Mouse (Mus musculus) intestine, embryonic 16.5 days (tissue): ENCODE data around the gene Ubfd1. TPM values are rescaled to one million over a fixed set of nuclear protein-coding genes. Genes with fewer than 3 reads are reported as not detected.

Source experiments
- ATAC-seq: fragments of 200-750 bp; cut with Nextera tagmentation; 2 replicates; pipeline ENCODE4 v1.8.0; 2017; ENCODE audit warnings: moderate TSS enrichment, moderate library complexity
- H3K27ac ChIP-seq: fragments of 300-500 bp; sonication (generic); 2 replicates; pipeline ENCODE4 v1.5.1; 2014; ENCODE audit warnings: mild to moderate bottlenecking, low read length
- H3K27me3 ChIP-seq: fragments of 300-500 bp; sonication (generic); replicated peaks from 2 replicates; pipeline ENCODE4 v1.6.1; 2014; ENCODE audit warnings: low read length, control low read depth, mixed read lengths; ENCODE audit not compliant: control insufficient read depth, insufficient read depth
- H3K36me3 ChIP-seq: fragments of 300-500 bp; sonication (generic); 2 replicates; pipeline ENCODE4 v1.6.1; 2014; ENCODE audit warnings: low read length, control low read depth; ENCODE audit not compliant: control insufficient read depth, insufficient read depth
- H3K4me1 ChIP-seq: fragments of 300-500 bp; sonication (generic); 2 replicates; pipeline ENCODE4 v1.6.1; 2014; ENCODE audit warnings: low read length, control low read depth, mixed read lengths; ENCODE audit not compliant: control insufficient read depth, insufficient read depth
- H3K4me2 ChIP-seq: fragments of 300-500 bp; sonication (generic); 2 replicates; pipeline ENCODE4 v1.6.1; 2014; ENCODE audit warnings: low read depth, low read length, control low read depth
- H3K4me3 ChIP-seq: fragments of 300-500 bp; sonication (generic); 2 replicates; pipeline ENCODE4 v1.5.1; 2014; ENCODE audit warnings: mild to moderate bottlenecking, low read length
- H3K9ac ChIP-seq: fragments of 300-500 bp; sonication (generic); 2 replicates; pipeline ENCODE4 v1.6.1; 2014; ENCODE audit warnings: low read depth, low read length
- H3K9me3 ChIP-seq: fragments of 300-500 bp; sonication (generic); 2 replicates; pipeline ENCODE4 v1.6.1; 2016; ENCODE audit warnings: low read length, control low read depth; ENCODE audit not compliant: control insufficient read depth
- WGBS: fragments of 180-500 bp; shearing (Covaris S2); extraction: QIAGEN DNeasy Blood & Tissue Kit; methylation state at CpG from one replicate; pipeline ENCODE4 v1.1.7; 2014; 5-methylcytosine and 5-hydroxymethylcytosine counted together
- polyA plus RNA-seq: library from polyadenylated mRNA; unstranded; fragments of >200 nt; fragmentation: Nextera tagmentation; extraction: Ambion mirVana; gene quantifications from 2 replicates; pipeline ENCODE4 v1.2.1, GENCODE M21; 2015

Ubfd1 gene
- polyA plus RNA-seq, 1 experiment from 2014 or later, result 39.5 TPM

DNA sequence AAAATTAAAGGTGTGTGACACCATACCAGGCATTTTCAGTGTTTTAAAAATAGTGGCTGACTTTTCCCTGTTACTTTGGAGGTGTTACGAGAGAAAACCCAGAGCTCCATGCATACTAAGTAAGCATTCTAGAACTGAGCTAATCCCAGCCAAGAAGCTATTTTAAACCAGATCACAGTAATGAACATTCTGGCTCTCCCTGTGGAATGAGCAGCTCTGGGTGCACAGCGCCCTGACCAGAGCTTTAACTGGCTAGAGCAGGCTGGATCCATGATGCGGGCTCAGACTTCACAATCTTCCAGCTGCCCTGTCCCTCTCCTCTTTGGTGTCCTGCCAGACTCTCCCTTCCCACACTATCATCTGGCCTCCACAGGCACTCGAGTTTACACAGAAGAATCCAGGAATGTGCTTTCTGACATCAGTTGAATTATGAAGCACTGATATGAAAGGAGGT lies 21.8 kb upstream of the Ubfd1 start:
- Histone ChIP-seq H3K27me3 (no peaks in the 10 kb centered on the region), H3K36me3 (0 out of 2 replicates have a peak, but pooled peaks cover 3% of the 10 kb centered on the region), H3K9ac (no peak overlapping the region), H3K9me3 (no peaks in the 10 kb centered on the region), H3K4me2 (no peak overlapping the region), H3K4me3 (no peak overlapping the region), H3K27ac (0 out of 2 replicates have a peak overlapping the region, but pooled peaks have one; percentile 2), H3K4me1 (peaks cover 11% of the 10 kb centered on the region)
- peak; percentile 49 for ATAC-seq
- 63% methylated on average over 4 of the region's 4 CpGs for WGBS

GRCm38 (mm10) chr7:122045711-122046110 lies 21.3 kb upstream of the Ubfd1 start:
- H3K4me2 ChIP-seq, result no peak overlapping the region
- peak overlapping the region; percentile 55 for H3K27ac ChIP-seq
- H3K4me1 ChIP-seq, result peaks cover 11% of the 10 kb centered on the region
- no peaks in the 10 kb centered on the region for H3K9me3 ChIP-seq
- H3K4me3 ChIP-seq, result no peak overlapping the region
- 0 out of 2 replicates have a peak, but pooled peaks cover 3% of the 10 kb centered on the region for H3K36me3 ChIP-seq
- H3K9ac ChIP-seq, result no peak overlapping the region
- no peak for ATAC-seq
- no peaks in the 10 kb centered on the region for H3K27me3 ChIP-seq
- WGBS, result 74% methylated on average over 1 of the region's 1 CpGs

GRCm38 (mm10) chr7:122046813-122047212 lies 20.2 kb upstream of the Ubfd1 start:
- H3K9ac ChIP-seq, result no peak overlapping the region
- H3K36me3 ChIP-seq, result no peaks in the 10 kb centered on the region
- peaks cover 11% of the 10 kb centered on the region for H3K4me1 ChIP-seq
- peak overlapping the region; percentile 55 for H3K27ac ChIP-seq
- peak; percentile 72 for ATAC-seq
- H3K4me3 ChIP-seq, result no peak overlapping the region
- H3K27me3 ChIP-seq, result no peaks in the 10 kb centered on the region
- H3K9me3 ChIP-seq, result no peaks in the 10 kb centered on the region
- H3K4me2 ChIP-seq, result no peak overlapping the region
- 67% methylated on average over 2 of the region's 2 CpGs for WGBS

DNA sequence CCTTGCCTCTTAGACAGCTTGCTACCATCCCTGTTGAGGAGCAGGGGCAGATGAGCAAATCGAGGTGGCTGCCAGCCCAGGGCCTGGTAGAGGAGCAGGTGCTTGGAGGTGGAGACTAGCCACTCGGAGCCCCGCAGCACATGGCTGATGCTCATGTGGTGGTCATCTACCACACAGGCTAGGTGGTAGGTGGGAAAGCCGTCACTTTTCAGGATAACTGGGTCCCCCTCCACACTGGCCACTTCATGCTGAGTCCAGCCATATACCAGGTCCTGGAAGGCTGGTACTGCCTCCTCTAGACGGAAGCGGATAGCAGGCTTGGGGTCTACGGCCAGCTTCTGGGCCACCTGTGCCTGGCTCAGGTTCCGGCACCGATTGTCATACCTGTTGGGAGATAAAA lies 18.8 kb upstream of the Ubfd1 start:
- H3K27me3 ChIP-seq, result no peaks in the 10 kb centered on the region
- ATAC-seq, result no peak
- H3K4me3 ChIP-seq, result no peak overlapping the region
- H3K9ac ChIP-seq, result no peak overlapping the region
- no peak overlapping the region for H3K27ac ChIP-seq
- 91% methylated on average over 9 of the region's 9 CpGs for WGBS
- H3K9me3 ChIP-seq, result no peaks in the 10 kb centered on the region
- no peak overlapping the region for H3K4me2 ChIP-seq
- H3K36me3 ChIP-seq, result no peaks in the 10 kb centered on the region
- peaks cover 11% of the 10 kb centered on the region for H3K4me1 ChIP-seq

DNA sequence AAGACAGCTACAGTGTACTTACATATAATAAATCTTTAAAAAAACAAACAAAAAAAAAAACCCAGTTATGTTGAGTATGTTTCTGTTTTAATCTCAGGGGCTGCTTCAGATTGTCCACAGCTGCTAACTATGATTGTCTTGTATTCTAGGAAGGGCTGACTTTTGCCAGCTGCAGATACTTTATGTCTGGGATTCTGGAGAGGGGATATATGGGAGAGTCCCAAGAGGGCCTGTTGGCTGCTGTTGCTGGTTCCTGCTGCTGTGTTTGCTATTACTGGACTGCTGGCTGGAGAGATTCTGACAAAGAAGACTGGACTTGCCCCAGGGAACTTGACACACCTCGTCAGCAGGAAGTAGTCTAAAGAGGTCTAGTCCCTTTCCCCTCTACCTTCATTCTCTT lies 16.1 kb upstream of the Ubfd1 start:
- Histone ChIP-seq H3K27me3 (no peaks in the 10 kb centered on the region), H3K27ac (no peak overlapping the region), H3K36me3 (no peaks in the 10 kb centered on the region), H3K9me3 (no peaks in the 10 kb centered on the region), H3K4me1 (peaks cover 6% of the 10 kb centered on the region; the same call in 1 of the 2 replicates), H3K4me3 (no peak overlapping the region), H3K9ac (no peak overlapping the region), H3K4me2 (no peak overlapping the region)
- 72% methylated on average over 1 of the region's 1 CpGs for WGBS
- ATAC-seq, result no peak

DNA sequence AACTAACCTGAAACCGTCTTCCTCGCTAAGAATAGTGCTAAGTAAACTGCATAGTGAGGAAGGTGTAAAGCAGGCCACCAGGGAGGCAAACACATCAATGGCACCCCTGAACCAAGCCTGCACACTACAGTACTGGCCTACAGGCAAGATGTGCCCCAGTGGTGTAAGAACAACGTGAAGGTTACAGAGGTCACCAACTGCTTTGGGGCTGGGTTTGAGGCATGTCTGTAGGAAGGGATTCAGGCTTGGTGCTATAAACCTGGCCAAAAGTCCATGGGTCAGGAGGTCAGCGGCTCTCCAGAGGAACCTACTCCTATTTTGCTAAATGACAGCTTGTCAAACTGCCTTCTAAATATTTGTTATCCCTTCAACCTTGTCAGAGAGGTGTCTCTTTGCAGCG lies 10.3 kb upstream of the Ubfd1 start:
- no peaks in the 10 kb centered on the region for H3K4me1 ChIP-seq

GRCm38 (mm10) chr7:122065656-122066055 lies 1.3 kb upstream of the Ubfd1 start:
- H3K36me3 ChIP-seq, result peaks cover 4% of the 10 kb centered on the region; the same call in 1 of the 2 replicates
- 53% methylated on average over 1 of the region's 1 CpGs for WGBS
- no peaks in the 10 kb centered on the region for H3K27me3 ChIP-seq
- H3K9ac ChIP-seq, result peak overlapping the region; percentile 98; the same call in 1 of the 2 replicates
- no peak for ATAC-seq
- H3K4me3 ChIP-seq, result peak overlapping the region; percentile 99; the same call in 1 of the 2 replicates
- H3K4me2 ChIP-seq, result peak overlapping the region; percentile 56
- no peaks in the 10 kb centered on the region for H3K9me3 ChIP-seq
- H3K27ac ChIP-seq, result peak overlapping the region; percentile 94; the same call in 1 of the 2 replicates
- H3K4me1 ChIP-seq, result peaks cover 19% of the 10 kb centered on the region

More for the DNA sequence above, 10.3 kb upstream of the Ubfd1 start:
- H3K9ac ChIP-seq, result no peak overlapping the region
- no peak; the same call in 1 of the 2 replicates for ATAC-seq
- H3K36me3 ChIP-seq, result peaks cover 10% of the 10 kb centered on the region
- no peak overlapping the region for H3K4me3 ChIP-seq
- H3K27me3 ChIP-seq, result no peaks in the 10 kb centered on the region
- H3K4me2 ChIP-seq, result no peak overlapping the region
- WGBS, result 84% methylated on average over 5 of the region's 5 CpGs
- H3K9me3 ChIP-seq, result no peaks in the 10 kb centered on the region
- H3K27ac ChIP-seq, result no peak overlapping the region

DNA sequence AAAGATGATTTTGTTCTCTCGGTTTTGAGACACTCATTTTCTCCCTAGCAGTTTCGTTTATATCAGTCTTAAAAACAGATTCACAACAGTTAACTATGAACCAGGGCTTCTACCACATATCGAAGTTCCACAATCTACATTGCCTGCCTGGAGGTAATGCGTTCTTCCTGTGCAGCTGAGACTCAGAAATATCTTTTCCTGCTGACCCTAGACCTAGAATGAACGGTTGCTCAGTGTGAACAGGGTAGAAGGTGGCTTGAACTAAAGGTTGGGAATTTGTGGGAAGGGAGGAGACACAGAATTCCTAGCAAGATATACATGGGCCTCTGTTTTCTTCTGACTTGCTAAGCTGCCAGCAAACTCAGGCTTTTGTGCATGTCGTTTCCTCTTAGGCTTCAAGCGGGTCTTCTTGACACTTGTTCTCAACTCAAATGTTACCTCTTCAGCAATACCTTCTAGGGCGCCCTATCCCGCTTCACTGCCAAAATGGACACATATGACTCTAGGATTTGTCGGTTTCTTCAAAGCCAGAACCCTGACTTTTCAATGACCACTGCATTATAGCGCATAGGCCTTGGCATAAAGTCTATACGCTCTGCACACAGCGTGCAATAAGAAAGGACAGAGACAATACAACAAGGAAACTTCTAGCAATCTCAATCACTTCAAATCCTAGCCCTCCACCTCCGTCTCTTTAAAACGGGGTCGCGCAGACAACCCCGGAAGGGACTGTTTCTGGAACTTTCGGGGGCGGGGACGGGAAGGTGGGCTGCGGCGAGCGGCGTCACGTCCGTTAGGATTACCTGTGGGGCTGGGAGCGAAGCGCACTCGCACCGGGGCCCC lies 652 bp upstream of the Ubfd1 start:
- no peak for ATAC-seq

DNA sequence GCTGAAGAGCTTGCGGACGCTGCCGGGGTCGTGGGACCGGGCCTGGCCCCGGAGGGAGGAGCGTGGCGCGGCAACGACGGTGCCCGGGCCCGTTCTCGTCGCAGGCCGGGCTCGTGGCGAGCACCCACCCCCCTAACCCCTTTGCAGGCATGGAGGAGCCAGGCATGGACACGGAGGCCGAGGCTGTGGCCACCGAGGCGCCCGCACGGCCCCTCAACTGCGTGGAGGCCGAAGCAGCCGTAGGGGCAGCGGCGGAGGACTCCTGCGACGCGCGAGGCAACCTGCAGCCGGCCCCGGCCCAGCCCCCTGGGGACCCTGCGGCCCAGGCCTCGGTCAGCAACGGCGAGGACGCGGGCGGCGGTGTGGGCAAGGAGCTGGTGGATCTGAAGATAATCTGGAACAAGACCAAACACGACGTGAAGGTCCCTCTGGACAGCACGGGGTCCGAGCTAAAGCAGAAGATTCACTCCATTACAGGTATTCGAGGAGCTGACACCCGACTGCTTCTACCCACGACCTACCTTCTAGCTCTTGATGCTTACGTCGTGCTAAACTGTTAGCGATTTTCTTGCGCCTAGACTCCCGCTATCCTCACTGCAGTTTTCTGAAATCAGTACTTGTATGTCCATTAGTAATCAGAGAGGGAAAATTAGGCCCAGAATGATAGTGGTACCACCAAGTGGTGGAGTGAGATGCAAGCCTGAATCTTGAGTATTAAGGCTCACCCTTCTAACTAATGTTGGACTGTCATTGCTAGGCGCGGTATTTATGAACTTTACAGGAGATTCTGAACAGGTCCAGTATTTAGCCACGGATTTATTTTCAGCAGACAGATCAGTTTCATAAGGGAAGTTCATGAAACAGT lies 774 bp downstream of the Ubfd1 start:
- Histone ChIP-seq H3K27me3 (no peaks in the 10 kb centered on the region), H3K4me2 (peak overlapping the region; percentile 66), H3K4me1 (peaks cover 21% of the 10 kb centered on the region), H3K9ac (peak overlapping the region; percentile 98), H3K4me3 (peak overlapping the region; percentile 99), H3K9me3 (no peaks in the 10 kb centered on the region), H3K36me3 (peaks cover 7% of the 10 kb centered on the region; the same call in 1 of the 2 replicates), H3K27ac (peak overlapping the region; percentile 94)
- under 1% methylated on average over 58 of the region's 58 CpGs for WGBS
- ATAC-seq, result no peak; the same call in 1 of the 2 replicates

More for the DNA sequence above, 652 bp upstream of the Ubfd1 start:
- Histone ChIP-seq H3K9me3 (no peaks in the 10 kb centered on the region), H3K27ac (peak overlapping the region; percentile 94), H3K4me3 (peak overlapping the region; percentile 99), H3K27me3 (no peaks in the 10 kb centered on the region), H3K36me3 (peaks cover 4% of the 10 kb centered on the region; the same call in 1 of the 2 replicates), H3K4me1 (peaks cover 19% of the 10 kb centered on the region), H3K4me2 (peak overlapping the region; percentile 56), H3K9ac (peak overlapping the region; percentile 98)
- WGBS, result 10% methylated on average over 31 of the region's 31 CpGs
